ENCODE assay signal across 8 mouse cellular contexts in genomic region chr1:34842389-34842861, GRCm38 (mm10). TPM values are rescaled to one million over a fixed set of nuclear protein-coding genes. Genes with fewer than 3 reads are reported as not detected.
DNase-seq lines count a peak whose midpoint lies in the region; ATAC-seq and TF ChIP-seq lines count a peak whose summit lies in the region.

No protein-coding gene starts in this region.

- peak; percentile 88 for ATAC-seq in embryonic facial prominence, embryonic 15.5 days (ENCODE audit: insufficient number of reproducible peaks, low FRiP score, low TSS enrichment, low read depth)
- ATAC-seq in hindbrain, embryonic 11.5 days (ENCODE audit: low FRiP score): peak; percentile 92
- ATAC-seq in liver, embryonic 12.5 days: peak; percentile 89

- DNase-seq in layer of hippocampus, adult 2 months (ENCODE audit: low spot score in 2 of 2): no peak
- no peak for DNase-seq in layer of hippocampus, adult 9-10 months (ENCODE audit: low spot score)
- DNase-seq in ZHBTc4 (ENCODE audit: low read depth, low spot score): peak; percentile 77
- peak; percentile 83 for DNase-seq in hindbrain, embryonic 11.5 days (ENCODE audit: low spot score)
- DNase-seq in neural tube, embryonic 10.5 days (ENCODE audit: extremely low spot score, low spot score): peak; percentile 78
- peak; percentile 81 for DNase-seq in yolk sac, embryonic 10.5 days (ENCODE audit: low spot score)

- no peaks in the 10 kb centered on the region for H3K27me3 ChIP-seq in embryonic facial prominence, embryonic 15.5 days
- H3K27me3 ChIP-seq in hindbrain, embryonic 11.5 days (ENCODE audit: control insufficient read depth, insufficient read depth, low read length): no peaks in the 10 kb centered on the region
- no peaks in the 10 kb centered on the region for H3K27me3 ChIP-seq in liver, embryonic 12.5 days (replicated peaks)

- peak; percentile 41 for TF ChIP-seq CTCF in layer of hippocampus, adult 2 months (conservative IDR thresholded peaks at IDR 0.05)

- peak overlapping the region; percentile 93 for H3K9ac ChIP-seq in embryonic facial prominence, embryonic 15.5 days
- peak overlapping the region; percentile 80 for H3K9ac ChIP-seq in hindbrain, embryonic 11.5 days (ENCODE audit: low read depth, low read length)
- peak overlapping the region; percentile 87 for H3K9ac ChIP-seq in liver, embryonic 12.5 days

- H3K4me1 ChIP-seq in embryonic facial prominence, embryonic 15.5 days: peaks cover 25% of the 10 kb centered on the region
- no peaks in the 10 kb centered on the region for H3K4me1 ChIP-seq in hindbrain, embryonic 11.5 days (replicated peaks; ENCODE audit: control insufficient read depth, insufficient read depth, low read length)
- H3K4me1 ChIP-seq in liver, embryonic 12.5 days: peaks cover 49% of the 10 kb centered on the region

- peak overlapping the region; percentile 90 for H3K4me3 ChIP-seq in layer of hippocampus, adult 2 months
- H3K4me3 ChIP-seq in embryonic facial prominence, embryonic 15.5 days (replicated peaks): peak overlapping the region; percentile 84
- H3K4me3 ChIP-seq in hindbrain, embryonic 11.5 days (ENCODE audit: low read depth, low read length): peak overlapping the region; percentile 81
- peak overlapping the region; percentile 80 for H3K4me3 ChIP-seq in liver, embryonic 12.5 days

- WGBS in embryonic facial prominence, embryonic 15.5 days: under 1% methylated on average over 51 of the region's 51 CpGs
- WGBS in hindbrain, embryonic 11.5 days: 2% methylated on average over 13 of the region's 51 CpGs
- WGBS in liver, embryonic 12.5 days (ENCODE audit: insufficient replicate concordance): under 1% methylated on average over 50 of the region's 51 CpGs

- H3K36me3 ChIP-seq in embryonic facial prominence, embryonic 15.5 days: no peaks in the 10 kb centered on the region
- no peaks in the 10 kb centered on the region for H3K36me3 ChIP-seq in hindbrain, embryonic 11.5 days (ENCODE audit: control insufficient read depth, insufficient read depth, low read length)
- H3K36me3 ChIP-seq in liver, embryonic 12.5 days: 0 out of 2 replicates have a peak, but pooled peaks cover 2% of the 10 kb centered on the region

- H3K27ac ChIP-seq in layer of hippocampus, adult 2 months: peak overlapping the region; percentile 97
- H3K27ac ChIP-seq in embryonic facial prominence, embryonic 15.5 days (replicated peaks): peak overlapping the region; percentile 98
- H3K27ac ChIP-seq in hindbrain, embryonic 11.5 days (ENCODE audit: low read depth, low read length): peak overlapping the region; percentile 88
- peak overlapping the region; percentile 90 for H3K27ac ChIP-seq in liver, embryonic 12.5 days

- no peaks in the 10 kb centered on the region for H3K9me3 ChIP-seq in embryonic facial prominence, embryonic 15.5 days (replicated peaks)
- no peaks in the 10 kb centered on the region for H3K9me3 ChIP-seq in hindbrain, embryonic 11.5 days (ENCODE audit: control insufficient read depth, low read length)
- no peaks in the 10 kb centered on the region for H3K9me3 ChIP-seq in liver, embryonic 12.5 days (replicated peaks)

- H3K4me2 ChIP-seq in embryonic facial prominence, embryonic 15.5 days (replicated peaks): peak overlapping the region; percentile 52
- peak overlapping the region; percentile 91 for H3K4me2 ChIP-seq in hindbrain, embryonic 11.5 days (replicated peaks; ENCODE audit: low read depth, low read length)
- H3K4me2 ChIP-seq in liver, embryonic 12.5 days: peak overlapping the region; percentile 88

RNA-seq across cellular contexts. Expression of gene Fam168b, which starts 0.4 kb away (rescaled TPM):
- total RNA-seq in layer of hippocampus, adult 2 months (2021): 100 to 1,000 TPM; 223 to 226 TPM
- polyA plus RNA-seq in embryonic facial prominence, embryonic 15.5 days (2015; fragmentation: Nextera tagmentation; extraction: Ambion mirVana): 75.6 and 78.0 TPM in 2 replicates
- 75.6 and 106 TPM in 2 replicates for polyA plus RNA-seq in hindbrain, embryonic 11.5 days (2014; fragmentation: Nextera tagmentation; extraction: Ambion mirVana)
- 32.6 and 35.1 TPM in 2 replicates for polyA plus RNA-seq in liver, embryonic 12.5 days (2016; fragmentation: Nextera tagmentation; extraction: Ambion mirVana)

RNA-seq across cellular contexts. Expression of gene Plekhb2, which starts 7.4 kb away (rescaled TPM):
- 100 to 1,000 TPM; 189 to 208 TPM for total RNA-seq in layer of hippocampus, adult 2 months (2021)
- polyA plus RNA-seq in embryonic facial prominence, embryonic 15.5 days (2015; fragmentation: Nextera tagmentation; extraction: Ambion mirVana): 18.8 and 19.1 TPM in 2 replicates
- polyA plus RNA-seq in hindbrain, embryonic 11.5 days (2014; fragmentation: Nextera tagmentation; extraction: Ambion mirVana): 53.5 and 56.7 TPM in 2 replicates
- 12.5 and 13.3 TPM in 2 replicates for polyA plus RNA-seq in liver, embryonic 12.5 days (2016; fragmentation: Nextera tagmentation; extraction: Ambion mirVana)

Comparison
In these comparisons a context has a peak if more than half of its experiments do, and no peak if none do; other contexts are left out.
1. DNase-seq: peak in ZHBTc4 (single experiment), hindbrain, embryonic 11.5 days (single experiment), neural tube, embryonic 10.5 days (single experiment) and yolk sac, embryonic 10.5 days (single experiment); none in layer of hippocampus, adult 2 months (0 of 2) and layer of hippocampus, adult 9-10 months (single experiment).
2. Peak in every context shown above with its lines, with median percentiles within 50 percentile points of each other: H3K27ac ChIP-seq, H3K4me3 ChIP-seq, ATAC-seq, H3K4me2 ChIP-seq and H3K9ac ChIP-seq.